Mouse (Mus musculus) stomach, postnatal 0 days (tissue): ENCODE results near the gene Syngr1. TPM values are rescaled to one million over a fixed set of nuclear protein-coding genes. Genes with fewer than 3 reads are reported as not detected.

ENCODE experiments used
- ATAC-seq: fragments of 200-750 bp; cut with Nextera tagmentation; 2 replicates; pipeline ENCODE4 v1.8.0; 2017; ENCODE audit not compliant: low FRiP score, low TSS enrichment
- DNase-seq: peaks from one replicate; pipeline ENCODE4 v3.0.0-alpha.2; 2016; ENCODE audit warnings: low spot score
- H3K27ac ChIP-seq: fragments of 300-500 bp; sonication (generic); replicated peaks from 2 replicates; pipeline ENCODE4 v1.5.1; 2014; ENCODE audit warnings: mild to moderate bottlenecking, control low read depth
- H3K27me3 ChIP-seq: fragments of 300-500 bp; sonication (generic); 2 replicates; pipeline ENCODE4 v1.6.1; 2014; ENCODE audit warnings: low read length; ENCODE audit not compliant: control insufficient read depth, insufficient read depth
- H3K36me3 ChIP-seq: fragments of 300-500 bp; sonication (generic); 2 replicates; pipeline ENCODE4 v1.6.1; 2014; ENCODE audit warnings: low read length, mixed read lengths; ENCODE audit not compliant: control insufficient read depth, insufficient read depth
- H3K4me1 ChIP-seq: fragments of 300-500 bp; sonication (generic); replicated peaks from 2 replicates; pipeline ENCODE4 v1.6.1; 2014; ENCODE audit warnings: antibody characterized with exemption; ENCODE audit not compliant: control insufficient read depth, insufficient read depth
- H3K4me2 ChIP-seq: fragments of 300-500 bp; sonication (generic); replicated peaks from 2 replicates; pipeline ENCODE4 v1.6.1; 2014; ENCODE audit warnings: low read depth, mild to moderate bottlenecking, control low read depth, moderate library complexity
- H3K4me3 ChIP-seq: fragments of 300-500 bp; sonication (generic); 2 replicates; pipeline ENCODE4 v1.5.1; 2014; ENCODE audit warnings: low read depth, low read length, control low read depth
- H3K9ac ChIP-seq: fragments of 300-500 bp; sonication (generic); 2 replicates; pipeline ENCODE4 v1.6.1; 2014; ENCODE audit warnings: mild to moderate bottlenecking, low read length, control low read depth, mixed read lengths
- H3K9me3 ChIP-seq: fragments of 300-500 bp; sonication (generic); 2 replicates; pipeline ENCODE4 v1.6.1; 2016; ENCODE audit warnings: low read length; ENCODE audit not compliant: control insufficient read depth
- CTCF ChIP-seq: IDR thresholded peaks from 2 replicates; pipeline ENCODE4 v1.5.1; 2016; ENCODE audit warnings: antibody characterized with exemption, low read depth, mild to moderate bottlenecking, moderate library complexity
- EP300 ChIP-seq: optimal IDR thresholded peaks from 2 replicates; pipeline ENCODE3; 2016; ENCODE audit warnings: antibody characterized with exemption
- WGBS: fragments of 180-500 bp; shearing (Covaris S2); extraction: QIAGEN DNeasy Blood & Tissue Kit; methylation state at CpG from one replicate; pipeline ENCODE4 v1.1.7; 2014; 5-methylcytosine and 5-hydroxymethylcytosine counted together
- polyA plus RNA-seq: library from polyadenylated mRNA; unstranded; fragments of >200 nt; fragmentation: Nextera tagmentation; extraction: Ambion mirVana; gene quantifications from 2 replicates; pipeline ENCODE4 v1.2.1, GENCODE M21; 2015

Gene Syngr1
- polyA plus RNA-seq, 1 experiment from 2014 or later: 53.7 TPM

GRCm38 (mm10) chr15:80050093-80050492 lies 41.0 kb upstream of the Syngr1 start:
- no peak for TF ChIP-seq EP300
- no peak for TF ChIP-seq CTCF
- WGBS: 63% methylated on average over 4 of the region's 4 CpGs
- Histone ChIP-seq H3K27me3 (no peaks in the 10 kb centered on the region), H3K9me3 (no peaks in the 10 kb centered on the region), H3K4me1 (no peaks in the 10 kb centered on the region), H3K4me2 (no peak overlapping the region), H3K4me3 (no peak overlapping the region), H3K9ac (no peak overlapping the region), H3K36me3 (no peaks in the 10 kb centered on the region), H3K27ac (no peak overlapping the region)
- DNase-seq (no peak), ATAC-seq (no peak)

GRCm38 (mm10) chr15:80051092-80051761 lies 39.9 kb upstream of the Syngr1 start:
- no peak for TF ChIP-seq EP300
- no peak for TF ChIP-seq CTCF
- 0 out of 2 replicates have a peak overlapping the region, but pooled peaks have one; percentile 46 for H3K27ac ChIP-seq
- no peak overlapping the region for H3K9ac ChIP-seq
- H3K4me3 ChIP-seq: no peak overlapping the region
- no peak for ATAC-seq
- no peaks in the 10 kb centered on the region for H3K27me3 ChIP-seq
- H3K9me3 ChIP-seq: no peaks in the 10 kb centered on the region
- WGBS: 64% methylated on average over 19 of the region's 19 CpGs
- H3K4me2 ChIP-seq: no peak overlapping the region
- H3K36me3 ChIP-seq: no peaks in the 10 kb centered on the region
- no peak for DNase-seq
- H3K4me1 ChIP-seq: no peaks in the 10 kb centered on the region

GRCm38 (mm10) chr15:80051782-80052181 lies 39.4 kb upstream of the Syngr1 start:
- Histone ChIP-seq H3K4me2 (no peak overlapping the region), H3K9ac (no peak overlapping the region), H3K36me3 (no peaks in the 10 kb centered on the region), H3K9me3 (no peaks in the 10 kb centered on the region), H3K4me1 (no peaks in the 10 kb centered on the region), H3K27me3 (no peaks in the 10 kb centered on the region), H3K4me3 (no peak overlapping the region), H3K27ac (0 out of 2 replicates have a peak overlapping the region, but pooled peaks have one; percentile 13)
- DNase-seq (no peak), ATAC-seq (no peak)
- whole genome bisulfite sequencing: 69% methylated on average over 9 of the region's 9 CpGs
- TF ChIP-seq CTCF (no peak), EP300 (no peak)

GRCm38 (mm10) chr15:80053381-80054033 lies 37.6 kb upstream of the Syngr1 start:
- DNase-seq: no peak
- Histone ChIP-seq H3K36me3 (no peaks in the 10 kb centered on the region), H3K4me1 (no peaks in the 10 kb centered on the region), H3K27ac (no peak overlapping the region; the same call in 1 of the 2 replicates), H3K4me3 (no peak overlapping the region), H3K27me3 (no peaks in the 10 kb centered on the region), H3K9ac (no peak overlapping the region), H3K9me3 (no peaks in the 10 kb centered on the region), H3K4me2 (no peak overlapping the region)
- no peak for TF ChIP-seq EP300
- TF ChIP-seq CTCF: no peak
- 79% methylated on average over 8 of the region's 8 CpGs for WGBS
- ATAC-seq: no peak

- WGBS: 47% methylated on average over 7 of the region's 7 CpGs
- no peaks in the 10 kb centered on the region for H3K4me1 ChIP-seq
- 0 out of 2 replicates have a peak overlapping the region, but pooled peaks have one; percentile 4 for H3K9ac ChIP-seq
- ATAC-seq: peak; percentile 75
- H3K4me2 ChIP-seq: no peak overlapping the region
- TF ChIP-seq CTCF (no peak), EP300 (no peak)
- no peaks in the 10 kb centered on the region for H3K36me3 ChIP-seq
- H3K27ac ChIP-seq: no peak overlapping the region; the same call in 1 of the 2 replicates
- peak; percentile 65 for DNase-seq
- no peaks in the 10 kb centered on the region for H3K9me3 ChIP-seq
- no peaks in the 10 kb centered on the region for H3K27me3 ChIP-seq
- no peak overlapping the region for H3K4me3 ChIP-seq
Observed at GRCm38 (mm10) chr15:80054034-80054710, 37.0 kb upstream of the Syngr1 start.

- DNase-seq: no peak
- 92% methylated on average over 7 of the region's 7 CpGs for WGBS
- Histone ChIP-seq H3K9ac (no peak overlapping the region), H3K27ac (no peak overlapping the region), H3K4me1 (no peaks in the 10 kb centered on the region), H3K4me2 (no peak overlapping the region), H3K4me3 (no peak overlapping the region), H3K9me3 (no peaks in the 10 kb centered on the region), H3K36me3 (no peaks in the 10 kb centered on the region), H3K27me3 (no peaks in the 10 kb centered on the region)
- ATAC-seq: no peak
- no peak for TF ChIP-seq CTCF
- no peak for TF ChIP-seq EP300
Observed at GRCm38 (mm10) chr15:80058151-80058550, 33.0 kb upstream of the Syngr1 start.
